Mouse (Mus musculus) CH12.LX (cell line): ENCODE data around the gene Tmem43. TPM values are rescaled to one million over a fixed set of nuclear protein-coding genes. Genes with fewer than 3 reads are reported as not detected.

Source experiments
- DNase-seq: peaks from one replicate; pipeline ENCODE4 v3.0.0-alpha.2; 2013; ENCODE audit errors: extremely low read depth
- H3K27ac ChIP-seq: 2 replicates; pipeline ENCODE4 v1.5.1; 2012; ENCODE audit warnings: low read depth, mild to moderate bottlenecking, control low read depth, moderate library complexity; ENCODE audit not compliant: insufficient read depth
- H3K27me3 ChIP-seq: replicated peaks from 2 replicates; pipeline ENCODE3; 2012; ENCODE audit warnings: inconsistent platforms
- H3K36me3 ChIP-seq, 2 experiments: replicated peaks in 1 of 2; 2 replicates each; pipeline versions ENCODE3 to v1.6.1; 2012; ENCODE audit warnings: inconsistent platforms in 1 of 2, low read length in 1 of 2, mild to moderate bottlenecking in 1 of 2, mixed read lengths in 1 of 2, moderate library complexity in 1 of 2; ENCODE audit not compliant: control insufficient read depth in 1 of 2, insufficient read depth in 1 of 2
- H3K4me1 ChIP-seq, 2 experiments: 2 replicates each; pipeline ENCODE4 v1.6.1; 2012; ENCODE audit warnings: inconsistent platforms in 1 of 2, moderate library complexity in 1 of 2; ENCODE audit not compliant: insufficient read depth in 2 of 2, control insufficient read depth in 1 of 2
- H3K4me2 ChIP-seq: 2 replicates; pipeline ENCODE4 v1.6.1; 2012; ENCODE audit warnings: low read depth, mild to moderate bottlenecking, control low read depth; ENCODE audit not compliant: poor library complexity, insufficient read depth, severe bottlenecking
- H3K4me3 ChIP-seq, 3 experiments: fragments of 150-350 bp in 1 of 3; sonication (generic) in 1 of 3; replicated peaks in 1 of 3; 2 replicates each; pipeline versions ENCODE3 to v1.5.1; 2011 to 2012; ENCODE audit warnings: low read depth in 2 of 3, low read length in 2 of 3, mild to moderate bottlenecking in 2 of 3, moderate library complexity in 2 of 3, control low read depth in 1 of 3, improper control_type of control experiment in 1 of 3, inconsistent platforms in 1 of 3, mixed read lengths in 1 of 3; ENCODE audit not compliant: poor library complexity in 1 of 3
- H3K79me2 ChIP-seq: replicated peaks from 2 replicates; pipeline ENCODE4 v1.6.1; 2012; ENCODE audit warnings: mild to moderate bottlenecking, moderate library complexity; ENCODE audit not compliant: control insufficient read depth, poor library complexity, insufficient read depth, severe bottlenecking; ENCODE audit errors: extremely low read depth
- H3K9ac ChIP-seq: 2 replicates; pipeline ENCODE4 v1.6.1; 2012; ENCODE audit warnings: low read depth, mild to moderate bottlenecking, control low read depth, moderate library complexity; ENCODE audit not compliant: insufficient read depth
- H3K9me3 ChIP-seq: replicated peaks from 2 replicates; pipeline ENCODE3; 2012; ENCODE audit warnings: low read length, inconsistent platforms, mixed read lengths
- BHLHE40 ChIP-seq: IDR thresholded peaks from 2 replicates; pipeline ENCODE4 v1.6.1; 2011; ENCODE audit warnings: mild to moderate bottlenecking, low read depth, low read length, improper control_type of control experiment
- CHD2 ChIP-seq: IDR thresholded peaks from 2 replicates; pipeline ENCODE4 v1.6.1; 2011; ENCODE audit warnings: low read length, improper control_type of control experiment
- E2F4 ChIP-seq: IDR thresholded peaks from 2 replicates; pipeline ENCODE4 v1.6.1; 2011; ENCODE audit warnings: low read depth, low read length, improper control_type of control experiment; ENCODE audit not compliant: insufficient replicate concordance
- ELF1 ChIP-seq: IDR thresholded peaks from 2 replicates; pipeline ENCODE4 v1.6.1; 2014; ENCODE audit warnings: low read depth, mild to moderate bottlenecking, inconsistent platforms, low read length, improper control_type of control experiment
- EP300 ChIP-seq: IDR thresholded peaks from 2 replicates; pipeline ENCODE4 v1.6.1; 2011; ENCODE audit warnings: low read length, improper control_type of control experiment
- GABPA ChIP-seq: IDR thresholded peaks from 2 replicates; pipeline ENCODE4 v1.6.1; 2012; ENCODE audit warnings: low read depth, low read length, improper control_type of control experiment, inconsistent platforms; ENCODE audit not compliant: insufficient replicate concordance
- HCFC1 ChIP-seq: IDR thresholded peaks from 2 replicates; pipeline ENCODE4 v1.6.1; 2012; ENCODE audit warnings: low read depth, mild to moderate bottlenecking, inconsistent platforms, low read length, improper control_type of control experiment
- IRF4 ChIP-seq: IDR thresholded peaks from 2 replicates; pipeline ENCODE4 v1.6.1; 2014; ENCODE audit warnings: low read depth, mild to moderate bottlenecking, inconsistent platforms, low read length, improper control_type of control experiment
- JUN ChIP-seq: IDR thresholded peaks from 2 replicates; pipeline ENCODE4 v1.6.1; 2011; ENCODE audit warnings: low read depth, mild to moderate bottlenecking, low read length, improper control_type of control experiment, moderate library complexity; ENCODE audit not compliant: insufficient read depth
- KAT2A ChIP-seq: IDR thresholded peaks from 2 replicates; pipeline ENCODE4 v1.6.1; 2012; ENCODE audit warnings: low read length, improper control_type of control experiment, inconsistent platforms; ENCODE audit not compliant: insufficient replicate concordance
- MAX ChIP-seq: IDR thresholded peaks from 2 replicates; pipeline ENCODE4 v1.6.1; 2011; ENCODE audit warnings: low read length, improper control_type of control experiment
- MAZ ChIP-seq: IDR thresholded peaks from 2 replicates; pipeline ENCODE4 v1.6.1; 2012; ENCODE audit warnings: low read depth, mild to moderate bottlenecking, inconsistent platforms, low read length, improper control_type of control experiment, moderate library complexity
- MEF2A ChIP-seq: IDR thresholded peaks from 2 replicates; pipeline ENCODE4 v1.6.1; 2014; ENCODE audit warnings: low read depth, mild to moderate bottlenecking, inconsistent platforms, low read length, improper control_type of control experiment, borderline replicate concordance
- MXI1 ChIP-seq: IDR thresholded peaks from 2 replicates; pipeline ENCODE4 v1.6.1; 2011; ENCODE audit warnings: mild to moderate bottlenecking, low read depth, low read length, improper control_type of control experiment
- MYC ChIP-seq: IDR thresholded peaks from 2 replicates; pipeline ENCODE4 v1.6.1; 2011; ENCODE audit warnings: low read depth, mild to moderate bottlenecking, improper control_type of control experiment, low read length
- NELFE ChIP-seq: IDR thresholded peaks from 2 replicates; pipeline ENCODE4 v1.6.1; 2011; ENCODE audit warnings: low read depth, low read length, improper control_type of control experiment
- NRF1 ChIP-seq: IDR thresholded peaks from 2 replicates; pipeline ENCODE4 v1.6.1; 2014; ENCODE audit warnings: low read depth, mild to moderate bottlenecking, inconsistent platforms, low read length, improper control_type of control experiment, moderate library complexity
- PAX5 ChIP-seq: IDR thresholded peaks from 2 replicates; pipeline ENCODE4 v1.6.1; 2012; ENCODE audit warnings: low read length, inconsistent platforms, mixed read lengths
- POLR2A ChIP-seq: IDR thresholded peaks from 2 replicates; pipeline ENCODE4 v1.6.1; 2011; ENCODE audit warnings: low read depth, mild to moderate bottlenecking, improper control_type of control experiment, low read length
- SIN3A ChIP-seq: IDR thresholded peaks from 2 replicates; pipeline ENCODE4 v1.6.1; 2012; ENCODE audit warnings: low read length, improper control_type of control experiment, inconsistent platforms
- SMC3 ChIP-seq: IDR thresholded peaks from 2 replicates; pipeline ENCODE4 v1.6.1; 2011; ENCODE audit warnings: low read depth, low read length, improper control_type of control experiment
- TBP ChIP-seq: conservative IDR thresholded peaks from 2 replicates; pipeline ENCODE4 v1.6.1; 2011; ENCODE audit warnings: low read depth, low read length, improper control_type of control experiment
- TCF12 ChIP-seq: IDR thresholded peaks from 2 replicates; pipeline ENCODE4 v1.6.1; 2014; ENCODE audit warnings: low read depth, mild to moderate bottlenecking, inconsistent platforms, low read length, improper control_type of control experiment
- UBTF ChIP-seq: IDR thresholded peaks from 2 replicates; pipeline ENCODE4 v1.6.1; 2012; ENCODE audit warnings: low read depth, mild to moderate bottlenecking, inconsistent platforms, low read length, improper control_type of control experiment, moderate library complexity
- USF1 ChIP-seq: IDR thresholded peaks from 2 replicates; pipeline ENCODE4 v1.6.1; 2014; ENCODE audit warnings: low read depth, mild to moderate bottlenecking, inconsistent platforms, low read length, improper control_type of control experiment
- USF2 ChIP-seq: conservative IDR thresholded peaks from 2 replicates; pipeline ENCODE4 v1.6.1; 2011; ENCODE audit warnings: low read depth, low read length, improper control_type of control experiment
- ZC3H11A ChIP-seq: IDR thresholded peaks from 2 replicates; pipeline ENCODE4 v1.6.1; 2012; ENCODE audit warnings: low read depth, mild to moderate bottlenecking, inconsistent platforms, low read length, improper control_type of control experiment
- ZMIZ1 ChIP-seq: IDR thresholded peaks from 2 replicates; pipeline ENCODE4 v1.6.1; 2012; ENCODE audit warnings: low read depth, mild to moderate bottlenecking, inconsistent platforms, low read length, improper control_type of control experiment
- ZNF384 ChIP-seq: IDR thresholded peaks from 2 replicates; pipeline ENCODE4 v1.6.1; 2012; ENCODE audit warnings: low read depth, low read length, improper control_type of control experiment, inconsistent platforms
- dilution Hi-C: fragments of 300-500 bp; cut with MboI; formaldehyde crosslinking; loops from 2 replicates; pipeline ENCODE4 v1.14.3; 2020; ENCODE audit warnings: low sequenced_read_pairs; ENCODE audit not compliant: extremely low pct_unique_long_range_greater_than_20kb, extremely low pct_ligation_motif_present
- in situ Hi-C: fragments of 300-500 bp; cut with MboI; formaldehyde crosslinking; loops from 3 replicates; pipeline ENCODE4 v1.14.3; 2019; ENCODE audit warnings: low sequenced_read_pairs, low pct_ligation_motif_present, low pct_unique_long_range_greater_than_20kb, mixed read lengths
- polyA plus RNA-seq: library from polyadenylated mRNA; unstranded; fragments of >175 nt; gene quantifications from 2 replicates; pipeline ENCODE4 v1.2.1, GENCODE M21; 2012; ENCODE audit warnings: low read depth; ENCODE audit not compliant: insufficient read length
- total RNA-seq, 2 experiments: library from RNA; depleted of rRNA; stranded (reverse); fragments of 300-350 nt in 1 of 2; fragments of >200 nt in 1 of 2; gene quantifications; 2 replicates each; pipeline ENCODE4 v1.2.3; 2012 to 2014

Tmem43 gene
- total and polyA plus RNA-seq, 3 experiments = 19.2 to 29.7 (median 25.0) TPM

GRCm38 (mm10) chr6:91514737-91515362, 41.3 kb downstream of the Tmem43 start:
- Histone ChIP-seq H3K4me1 (peaks cover 0 to 25% of the 10 kb centered on the region in 2 experiments; a peak in 2 of 4 replicates), H3K27ac (no peak overlapping the region), H3K79me2 (peaks cover 13% of the 10 kb centered on the region), H3K36me3 (peaks cover 19 to 40% of the 10 kb centered on the region in 2 experiments), H3K9ac (peak overlapping the region; percentile 48), H3K4me3 (peak overlapping the region; percentile 76 to 88 (median 76))
- no peak for TF ChIP-seq ELF1
- no peak for TF ChIP-seq SIN3A
- no peak for TF ChIP-seq NELFE
- no peak for TF ChIP-seq PAX5
- no peak for TF ChIP-seq EP300
- TF ChIP-seq ZC3H11A = no peak
- TF ChIP-seq JUN = no peak
- TF ChIP-seq KAT2A = no peak
- TF ChIP-seq, all 38 proteins: peak for 0
- in situ Hi-C loops = loop anchor here (5.0 kb wide), 1 partner anchor 232 kb away; no protein-coding TSS in a partner anchor
- H3K4me2 ChIP-seq = peak overlapping the region; percentile 62
- no peaks in the 10 kb centered on the region for H3K27me3 ChIP-seq
- no peaks in the 10 kb centered on the region for H3K9me3 ChIP-seq
- DNase-seq = no peak
- dilution Hi-C loops = no loop called here

- H3K9me3 ChIP-seq = no peaks in the 10 kb centered on the region
- peak within 1 kb of the TSS; percentile 85 for H3K9ac ChIP-seq
- dilution Hi-C loops (no loop called here), in situ Hi-C loops (loop anchor here (5.0 kb wide), 1 partner anchor 232 kb away; no protein-coding TSS in a partner anchor)
- peak within 1 kb of the TSS; percentile 72 for H3K4me2 ChIP-seq
- DNase-seq = peak; percentile 96
- peaks cover 0 to 25% of the 10 kb centered on the region in 2 experiments; a peak in 2 of 4 replicates for H3K4me1 ChIP-seq
- peaks cover 13% of the 10 kb centered on the region for H3K79me2 ChIP-seq
- H3K4me3 ChIP-seq = peak within 1 kb of the TSS; percentile 76 to 93 (median 88)
- no peaks in the 10 kb centered on the region for H3K27me3 ChIP-seq
- no peak within 1 kb of the TSS for H3K27ac ChIP-seq
- peaks cover 28 to 40% of the 10 kb centered on the region in 2 experiments for H3K36me3 ChIP-seq
- TF ChIP-seq UBTF = peak; percentile 76; the same call in 1 of the 2 replicates
- no peak for TF ChIP-seq USF1
- peak; percentile 90 for TF ChIP-seq HCFC1
- TF ChIP-seq MAZ = peak; percentile 72
- TF ChIP-seq ZMIZ1 = peak; percentile 86
- TF ChIP-seq CHD2 = peak; percentile 100
- TF ChIP-seq MYC = peak; percentile 92; the same call in 1 of the 2 replicates
- peak; percentile 86 for TF ChIP-seq ELF1
- peak; percentile 85 for TF ChIP-seq MXI1
- peak; percentile 86 for TF ChIP-seq MAX
- TF ChIP-seq TCF12 = peak; percentile 89
- no peak for TF ChIP-seq GABPA
- TF ChIP-seq BHLHE40 = peak; percentile 50; the same call in 1 of the 2 replicates
- peak; percentile 59; the same call in 1 of the 2 replicates for TF ChIP-seq IRF4
- TF ChIP-seq SIN3A = peak; percentile 91
- TF ChIP-seq SMC3 = no peak
- peak; percentile 92 for TF ChIP-seq POLR2A
- peak; percentile 89; the same call in 1 of the 2 replicates for TF ChIP-seq E2F4
- peak; percentile 63 for TF ChIP-seq NRF1
- no peak for TF ChIP-seq PAX5
- TF ChIP-seq NELFE = peak; percentile 94
- no peak for TF ChIP-seq USF2
- peak; percentile 82 for TF ChIP-seq MEF2A
- TF ChIP-seq ZNF384 = no peak
- TF ChIP-seq TBP = peak; percentile 89
Measured at GRCm38 (mm10) chr6:91515545-91516449, 42.3 kb downstream of the Tmem43 start, which contains the start of the genes Xpc and Lsm3. Xpc (minus strand) TSS chr6:91515888. Lsm3 (plus strand) TSS chr6:91515928.
